Mouse (Mus musculus) olfactory bulb, adult 2 months (tissue): ENCODE results near the gene Cables2. TPM values are rescaled to one million over a fixed set of nuclear protein-coding genes. Genes with fewer than 3 reads are reported as not detected.
"Not testable (repeated sequence)": the region's sequence is repeated elsewhere in the genome, so short reads cannot be mapped to it uniquely, and the experiment has no call there.

ENCODE experiments used
- H3K27ac ChIP-seq: fragments of 200-500 bp; 2 replicates; pipeline ENCODE4 v1.5.1; 2012; ENCODE audit warnings: low read depth, low read length; ENCODE audit not compliant: insufficient read depth
- H3K4me1 ChIP-seq: fragments of 200-500 bp; 2 replicates; pipeline ENCODE4 v1.6.1; 2012; ENCODE audit warnings: low read length; ENCODE audit not compliant: control insufficient read depth, insufficient read depth
- H3K4me3 ChIP-seq: fragments of 200-500 bp; 2 replicates; pipeline ENCODE4 v1.5.1; 2012; ENCODE audit warnings: mild to moderate bottlenecking, low read depth, low read length, moderate library complexity; ENCODE audit not compliant: insufficient read depth
- CTCF ChIP-seq: fragments of 200-500 bp; IDR thresholded peaks from 2 replicates; pipeline ENCODE4 v1.5.1; 2012; ENCODE audit warnings: low read depth, mild to moderate bottlenecking, low read length, moderate library complexity; ENCODE audit not compliant: insufficient read depth
- POLR2A ChIP-seq: fragments of 200-500 bp; IDR thresholded peaks from 2 replicates; pipeline ENCODE4 v1.6.1; 2012; ENCODE audit warnings: mild to moderate bottlenecking, low read depth, low read length, moderate library complexity; ENCODE audit not compliant: insufficient read depth
- WGBS: fragments of 180-500 bp; shearing (Covaris S2); methylation state at CpG from one replicate; pipeline ENCODE4 v1.1.7; 2018; 5-methylcytosine and 5-hydroxymethylcytosine counted together
- polyA plus RNA-seq: library from polyadenylated mRNA; stranded (reverse); fragments of >200 nt; gene quantifications from 2 replicates; pipeline ENCODE4 v1.2.4, GENCODE M21; 2012; ENCODE audit warnings: low replicate concordance; ENCODE audit not compliant: missing spikeins, insufficient read depth, insufficient read length

The Cables2 gene
- polyA plus RNA-seq, 1 experiment, result not detected

GRCm38 (mm10) chr2:180271804-180272395 lies 1.4 kb downstream of the Cables2 start:
- no peak for TF ChIP-seq CTCF
- TF ChIP-seq POLR2A, result no peak
- WGBS, result 65% methylated on average over 5 of the region's 5 CpGs
- Histone ChIP-seq H3K27ac (no peak overlapping the region), H3K4me1 (peaks cover 21% of the 10 kb centered on the region), H3K4me3 (no peak overlapping the region)

GRCm38 (mm10) chr2:180270537-180271255 lies 2.6 kb downstream of the Cables2 start:
- no peak overlapping the region for H3K4me3 ChIP-seq
- WGBS, result 74% methylated on average over 7 of the region's 7 CpGs
- no peak overlapping the region for H3K27ac ChIP-seq
- TF ChIP-seq CTCF (no peak), POLR2A (no peak)
- peaks cover 18% of the 10 kb centered on the region for H3K4me1 ChIP-seq

GRCm38 (mm10) chr2:180269329-180269728 lies 4.0 kb downstream of the Cables2 start:
- 91% methylated on average over 10 of the region's 10 CpGs for WGBS
- no peak for TF ChIP-seq POLR2A
- TF ChIP-seq CTCF, result no peak
- no peak overlapping the region for H3K27ac ChIP-seq
- peaks cover 18% of the 10 kb centered on the region for H3K4me1 ChIP-seq
- H3K4me3 ChIP-seq, result no peak overlapping the region

- TF ChIP-seq POLR2A (no peak), CTCF (no peak)
Observed at GRCm38 (mm10) chr2:180267955-180268354, 5.3 kb downstream of the Cables2 start.

GRCm38 (mm10) chr2:180262891-180263290 lies 10.4 kb downstream of the Cables2 start:
- Histone ChIP-seq H3K4me1 (no peaks in the 10 kb centered on the region), H3K4me3 (no peak overlapping the region), H3K27ac (no peak overlapping the region)
- no peak for TF ChIP-seq POLR2A
- no peak for TF ChIP-seq CTCF
- WGBS, result 88% methylated on average over 10 of the region's 10 CpGs

More at GRCm38 (mm10) chr2:180267955-180268354, 5.3 kb downstream of the Cables2 start:
- no peak overlapping the region for H3K4me3 ChIP-seq
- H3K27ac ChIP-seq, result no peak overlapping the region
- peaks cover 14% of the 10 kb centered on the region for H3K4me1 ChIP-seq
- 53% methylated on average over 2 of the region's 2 CpGs for WGBS

GRCm38 (mm10) chr2:180262441-180262840 lies 10.9 kb downstream of the Cables2 start:
- no peak for TF ChIP-seq POLR2A
- TF ChIP-seq CTCF, result no peak
- no peak overlapping the region for H3K27ac ChIP-seq
- H3K4me1 ChIP-seq, result no peaks in the 10 kb centered on the region
- no peak overlapping the region for H3K4me3 ChIP-seq
- 73% methylated on average over 3 of the region's 3 CpGs for WGBS

GRCm38 (mm10) chr2:180261901-180262300 lies 11.4 kb downstream of the Cables2 start:
- Histone ChIP-seq H3K27ac (no peak overlapping the region), H3K4me3 (no peak overlapping the region), H3K4me1 (no peaks in the 10 kb centered on the region)
- 89% methylated on average over 7 of the region's 7 CpGs for WGBS
- TF ChIP-seq POLR2A (no peak), CTCF (no peak)

GRCm38 (mm10) chr2:180260610-180261480 lies 12.5 kb downstream of the Cables2 start:
- H3K4me3 ChIP-seq, result no peak overlapping the region
- H3K27ac ChIP-seq, result no peak overlapping the region
- no peak for TF ChIP-seq POLR2A
- TF ChIP-seq CTCF, result no peak
- 51% methylated on average over 8 of the region's 8 CpGs for WGBS
- peaks cover 6% of the 10 kb centered on the region; the same call in 1 of the 2 replicates for H3K4me1 ChIP-seq

- H3K27ac ChIP-seq, H3K4me3 ChIP-seq, H3K4me1 ChIP-seq: not testable (repeated sequence)
- WGBS, result 63% methylated on average over 17 of the region's 17 CpGs
Observed at GRCm38 (mm10) chr2:180259826-180260609, 13.3 kb downstream of the Cables2 start.

- H3K27ac ChIP-seq, H3K4me1 ChIP-seq, H3K4me3 ChIP-seq: not testable (repeated sequence)
- WGBS, result 76% methylated on average over 10 of the region's 10 CpGs
Observed at GRCm38 (mm10) chr2:180258951-180259484, 14.3 kb downstream of the Cables2 start.
